Mouse (Mus musculus) thymus, postnatal 0 days (tissue): ENCODE measurements around the gene Gm20388. TPM values are rescaled to one million over a fixed set of nuclear protein-coding genes. Genes with fewer than 3 reads are reported as not detected.

Source experiments
- DNase-seq: peaks from one replicate; pipeline ENCODE4 v3.0.0-alpha.2; 2015; ENCODE audit warnings: low spot score
- polyA plus RNA-seq: library from polyadenylated mRNA; unstranded; fragments of >200 nt; fragmentation: Nextera tagmentation; extraction: Ambion mirVana; gene quantifications from 2 replicates; pipeline ENCODE4 v1.2.1, GENCODE M21; 2015

The Gm20388 gene
- polyA plus RNA-seq, 1 experiment from 2014 or later, result not detected

GRCm38 (mm10) chr8:121229550-121229949 is 1318.9 kb downstream of the Gm20388 start:
- no peak for DNase-seq

GRCm38 (mm10) chr8:121233196-121233595 is 1322.6 kb downstream of the Gm20388 start:
- no peak for DNase-seq

DNA sequence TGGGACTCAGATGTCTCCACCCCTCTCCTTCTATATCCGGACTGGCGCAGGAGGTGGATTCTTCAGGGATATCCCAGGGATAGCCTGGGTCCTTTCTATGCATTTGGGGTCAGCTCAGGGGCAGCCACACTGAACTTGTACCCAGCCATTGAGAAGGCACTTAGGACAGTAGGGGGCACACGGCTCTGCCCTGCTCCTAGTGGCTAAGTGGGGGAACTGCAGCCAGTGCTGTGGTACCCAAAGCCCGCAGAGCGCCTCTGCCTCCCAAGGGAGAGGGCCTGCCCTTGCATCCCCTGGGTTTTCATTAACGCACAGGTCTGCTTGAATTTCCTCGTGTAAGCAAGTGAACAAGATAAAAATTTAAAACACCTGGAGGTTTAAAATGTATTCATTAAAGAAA is 1324.3 kb downstream of the Gm20388 start:
- DNase-seq, result peak; percentile 33

GRCm38 (mm10) chr8:121239640-121240039 is 1329.0 kb downstream of the Gm20388 start:
- DNase-seq, result no peak

DNA sequence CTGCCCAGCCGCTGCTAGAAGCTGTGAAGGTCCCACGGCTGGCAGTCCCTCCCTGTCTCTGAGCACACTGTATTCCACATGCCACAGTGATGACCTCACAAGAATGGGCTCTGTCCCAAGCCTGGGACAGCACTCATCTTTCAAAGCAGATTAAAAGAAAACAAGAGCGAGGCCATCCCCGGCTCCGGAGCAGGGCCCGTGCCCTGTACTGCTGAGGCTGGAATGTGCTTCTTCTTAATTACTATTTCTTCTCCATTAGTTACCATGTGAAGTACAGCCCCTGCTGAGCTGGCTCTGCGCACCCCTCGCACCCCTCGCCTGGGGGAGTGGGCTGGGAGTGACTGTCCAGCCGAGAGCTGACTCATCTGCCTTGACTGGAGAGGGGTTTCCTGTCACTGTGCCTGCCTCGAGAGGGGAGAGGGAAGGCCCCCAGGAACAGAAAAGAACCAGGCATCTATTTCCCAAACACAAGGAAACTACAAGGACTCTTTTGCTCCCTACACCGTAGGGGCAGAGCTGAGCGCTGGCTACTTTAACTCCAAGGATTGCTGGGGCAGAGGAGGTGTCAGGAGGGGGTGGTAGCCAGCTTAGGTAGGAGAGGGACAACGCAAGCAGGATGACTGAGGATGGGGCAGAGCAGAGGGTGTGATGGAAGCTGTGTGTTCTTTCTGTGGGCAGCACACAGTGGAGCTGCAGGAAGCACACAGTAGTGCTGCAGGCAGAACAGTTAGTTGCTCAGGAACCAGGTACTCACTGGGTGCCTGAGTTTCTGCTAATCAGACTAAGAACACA is 1331.3 kb downstream of the Gm20388 start:
- DNase-seq, result no peak

DNA sequence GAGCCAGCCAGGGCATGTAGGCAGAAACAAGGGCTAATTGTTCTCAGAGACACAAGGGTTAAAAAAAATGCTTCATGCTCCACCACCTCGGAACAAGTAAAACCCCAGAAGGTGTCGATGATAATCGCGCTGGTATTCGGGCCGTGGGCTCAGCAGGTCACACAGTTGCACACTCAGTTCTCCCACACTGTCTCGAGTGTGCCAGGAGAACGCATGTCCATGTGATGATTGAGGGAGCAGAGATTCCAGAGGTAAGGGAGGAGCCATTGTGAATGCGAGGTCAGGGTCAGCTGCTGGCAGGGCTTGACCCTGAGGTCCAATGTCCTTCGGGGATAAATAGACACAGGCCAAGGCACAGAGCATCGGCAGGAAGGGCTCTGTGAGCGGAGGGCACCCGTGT is 1332.0 kb downstream of the Gm20388 start:
- DNase-seq, result no peak

DNA sequence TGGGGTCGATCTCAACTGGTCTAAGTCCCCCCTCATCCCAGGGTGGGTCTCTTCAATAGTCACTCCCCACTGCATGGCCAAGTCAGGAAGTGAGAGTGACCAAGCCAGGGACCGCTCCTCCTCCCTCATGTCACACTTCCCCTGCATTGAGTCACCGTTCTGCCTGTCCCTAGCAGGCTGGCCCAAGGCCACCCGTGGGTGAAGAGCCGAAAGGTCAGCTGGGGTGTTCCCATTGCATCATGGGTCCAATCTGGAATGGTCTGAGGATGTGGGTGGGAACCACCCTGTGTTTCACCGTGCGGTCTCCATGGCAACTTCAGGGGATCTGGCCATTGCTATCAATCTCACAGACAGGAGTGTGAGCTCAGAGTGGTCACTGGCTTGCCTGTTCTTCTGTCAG is 1338.2 kb downstream of the Gm20388 start:
- no peak for DNase-seq

GRCm38 (mm10) chr8:121249433-121249832 is 1338.8 kb downstream of the Gm20388 start:
- no peak for DNase-seq

DNA sequence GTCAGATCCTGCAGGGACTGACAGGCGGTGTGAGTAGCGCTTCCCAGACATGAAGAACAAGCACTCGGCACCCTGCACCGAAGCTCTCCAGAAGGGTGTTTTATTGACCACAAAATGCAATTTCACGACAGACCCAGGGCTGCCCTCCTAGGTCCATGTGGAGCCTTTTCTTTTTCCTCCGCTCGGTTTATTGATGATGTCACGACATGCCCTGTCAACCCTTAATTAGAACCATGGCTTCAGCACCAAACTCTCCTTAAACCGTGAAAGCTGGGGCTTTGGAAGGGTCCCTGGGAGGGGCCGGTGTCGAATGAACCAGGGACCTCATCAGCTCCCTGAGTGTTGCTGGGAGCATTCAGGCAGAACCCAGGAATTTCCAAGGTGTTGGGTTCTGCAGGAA is 1340.4 kb downstream of the Gm20388 start:
- no peak for DNase-seq

DNA sequence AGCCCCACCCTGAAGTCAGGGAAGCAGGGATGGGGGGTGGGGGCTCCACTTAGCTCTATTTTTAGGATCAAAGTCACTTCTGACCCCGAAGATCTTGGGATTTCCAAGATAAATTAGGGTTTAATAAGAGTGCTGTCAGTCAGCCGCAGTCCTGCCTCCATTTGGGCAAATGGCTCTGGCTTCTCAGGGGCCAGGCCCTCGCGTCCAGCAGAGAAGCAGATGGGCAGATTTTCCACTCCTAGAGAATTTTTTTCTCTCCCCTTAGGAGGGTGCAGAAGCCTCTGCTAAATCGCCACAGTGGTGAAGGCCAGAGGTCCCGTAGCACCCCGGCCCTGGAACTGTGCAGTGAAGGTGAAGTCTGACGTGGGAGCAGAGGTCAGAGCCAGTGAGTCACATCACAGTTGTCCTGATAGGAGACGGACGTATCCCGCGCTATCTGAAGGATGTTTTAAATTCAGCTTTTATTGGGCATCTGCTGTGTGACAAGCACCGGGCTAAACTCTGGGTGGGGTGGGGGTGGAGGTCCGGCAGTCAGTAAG is 1345.2 kb downstream of the Gm20388 start:
- DNase-seq, result no peak

DNA sequence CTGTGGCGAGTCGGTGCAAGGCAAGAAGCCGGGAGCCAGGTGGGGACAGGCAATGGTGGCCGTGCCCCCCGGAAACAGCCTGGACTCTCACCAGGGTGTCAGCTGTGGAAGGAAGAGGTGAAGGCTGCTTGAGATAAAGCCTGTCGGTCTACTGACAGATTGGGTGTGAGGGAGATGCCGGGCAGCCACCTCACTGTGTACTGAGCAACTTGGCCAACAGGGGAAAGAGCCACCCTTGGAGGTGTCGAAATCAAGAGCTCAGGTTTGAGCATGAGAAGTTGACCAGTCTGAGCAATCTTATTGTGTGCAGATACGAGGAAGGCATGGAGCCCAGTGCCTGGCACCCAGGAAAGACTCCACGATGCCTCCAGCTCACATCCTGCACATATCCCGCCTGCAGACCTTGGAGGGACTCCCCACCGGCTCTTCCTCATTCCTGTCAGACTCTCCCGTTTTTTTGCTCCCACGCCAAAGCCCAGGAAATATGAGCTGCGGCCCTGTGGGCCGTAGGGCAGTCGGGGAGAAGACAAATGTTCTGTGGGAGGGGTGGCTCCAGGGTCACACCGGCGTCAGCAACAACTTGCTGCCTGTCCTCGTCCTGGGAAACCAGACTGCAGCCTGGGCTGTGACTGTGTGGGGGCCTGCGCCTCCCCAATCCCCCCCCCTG is 1347.6 kb downstream of the Gm20388 start:
- DNase-seq, result no peak

DNA sequence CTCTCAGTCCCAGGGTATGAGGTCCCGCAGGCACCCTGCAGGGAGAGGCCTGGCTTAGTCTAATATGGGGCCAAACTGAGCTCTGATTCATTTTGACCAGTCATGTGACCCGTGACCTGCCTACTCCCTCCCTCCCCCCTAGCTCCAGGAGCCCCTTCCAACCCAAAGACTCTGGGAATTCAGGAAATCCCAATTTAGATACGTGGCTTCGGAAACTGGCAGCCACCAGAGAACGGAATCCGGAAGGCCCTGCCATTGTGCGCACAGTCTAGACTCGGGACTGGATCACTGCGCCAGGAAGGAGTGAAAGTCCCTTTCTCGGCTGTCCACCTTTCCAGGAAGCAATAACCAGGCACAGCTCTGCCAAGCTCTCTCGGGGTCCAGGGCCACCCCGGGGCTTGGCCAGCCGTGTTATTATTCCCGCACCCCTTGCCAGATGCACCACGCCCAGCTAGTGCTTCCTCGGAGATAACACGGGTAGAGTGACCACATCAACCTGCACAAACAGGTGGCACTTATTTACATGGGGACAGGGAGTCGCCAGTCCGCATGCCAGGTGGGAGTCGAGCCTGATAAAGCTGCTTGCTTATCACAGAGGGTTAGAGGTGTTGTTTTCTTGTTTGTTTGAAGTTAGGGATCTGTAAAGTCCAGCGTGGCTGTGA is 1352.2 kb downstream of the Gm20388 start:
- DNase-seq, result no peak

- DNase-seq, result no peak
Observed at GRCm38 (mm10) chr8:121263390-121263775, 1352.7 kb downstream of the Gm20388 start.

- no peak for DNase-seq
Observed at GRCm38 (mm10) chr8:121264260-121264659, 1353.6 kb downstream of the Gm20388 start.

GRCm38 (mm10) chr8:121271542-121271941 is 1360.9 kb downstream of the Gm20388 start:
- DNase-seq, result no peak

GRCm38 (mm10) chr8:121273195-121273594 is 1362.6 kb downstream of the Gm20388 start:
- no peak for DNase-seq

- DNase-seq, result no peak
Observed at GRCm38 (mm10) chr8:121273620-121274019, 1363.0 kb downstream of the Gm20388 start.

- no peak for DNase-seq
Observed at GRCm38 (mm10) chr8:121280414-121280813, 1369.8 kb downstream of the Gm20388 start.

DNA sequence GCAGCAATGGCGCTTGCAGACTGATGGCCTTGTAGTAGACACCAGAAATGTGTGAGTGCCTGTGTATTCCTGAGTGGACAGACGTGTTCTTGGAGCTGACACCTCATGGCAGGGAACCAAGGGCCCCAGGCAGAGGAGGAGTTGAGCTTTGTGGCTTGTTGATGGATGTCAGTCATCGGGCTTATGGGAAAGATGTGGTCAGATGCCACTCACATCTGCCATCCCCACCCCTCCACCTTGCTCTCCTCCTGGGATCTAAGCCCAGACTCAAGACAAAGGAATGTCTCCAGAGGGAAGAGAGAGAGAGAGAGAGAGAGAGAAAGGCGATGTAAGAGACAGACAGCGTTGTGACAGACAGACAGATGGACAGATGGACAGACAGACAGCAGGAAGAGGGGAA is 1378.7 kb downstream of the Gm20388 start:
- no peak for DNase-seq

DNA sequence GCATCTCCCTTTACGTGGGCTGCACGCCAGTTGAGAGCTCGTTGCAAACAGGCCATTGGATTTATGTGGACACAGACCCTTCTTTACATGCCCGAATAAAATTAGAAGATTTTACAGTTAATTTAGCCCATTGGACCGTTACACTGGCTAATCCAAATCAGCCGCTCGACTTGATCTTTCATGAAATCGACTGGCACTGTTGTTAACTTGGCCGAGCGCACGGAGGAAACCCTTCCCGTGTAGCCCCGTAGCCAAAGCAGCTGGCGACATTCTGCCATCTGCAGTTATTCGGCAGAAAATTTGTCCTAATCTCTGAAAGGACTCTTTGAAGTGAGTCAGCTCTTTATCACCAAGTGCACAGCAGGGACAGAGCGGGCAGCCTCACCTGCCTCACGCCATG is 1379.9 kb downstream of the Gm20388 start:
- no peak for DNase-seq

DNA sequence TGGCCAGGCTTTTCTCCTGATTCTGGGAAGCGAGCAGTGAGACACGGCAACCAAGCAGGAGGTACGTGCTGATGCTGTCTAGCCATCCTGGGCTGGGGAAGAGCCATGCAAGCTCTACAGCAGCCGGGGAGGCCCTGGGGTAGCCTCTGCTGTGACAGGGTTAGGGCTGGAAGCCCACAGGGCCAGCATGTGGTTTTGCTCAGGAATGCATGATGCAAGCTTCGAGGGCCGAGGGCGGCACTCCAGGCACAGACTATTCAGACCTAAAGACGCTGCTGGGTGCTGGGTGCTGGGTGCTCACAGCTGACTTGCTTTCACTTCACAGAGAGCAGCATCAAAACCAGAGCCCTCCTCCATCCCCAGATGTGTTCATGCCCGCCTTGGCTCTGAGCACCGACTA is 1382.8 kb downstream of the Gm20388 start:
- DNase-seq, result no peak
